Mouse (Mus musculus): ENCODE data around the gene Sema5a.

Sema5a gene

GRCm38 (mm10) chr15:32353513-32353912 is 108.9 kb downstream of the Sema5a start:
- no peak for DNase-seq (ENCODE audit: low read depth, low spot score)

GRCm38 (mm10) chr15:32356805-32357204 is 112.2 kb downstream of the Sema5a start:
- DNase-seq (ENCODE audit: low read depth, low spot score), result no peak

- DNase-seq (ENCODE audit: low read depth, low spot score), result peak; percentile 9
Measured at GRCm38 (mm10) chr15:32367841-32368240, 123.2 kb downstream of the Sema5a start.

- DNase-seq (ENCODE audit: low read depth, low spot score), result no peak
Measured at GRCm38 (mm10) chr15:32370914-32371313, 126.3 kb downstream of the Sema5a start.

GRCm38 (mm10) chr15:32371385-32371784 is 126.8 kb downstream of the Sema5a start:
- DNase-seq (ENCODE audit: low read depth, low spot score), result no peak

GRCm38 (mm10) chr15:32376326-32376725 is 131.7 kb downstream of the Sema5a start:
- no peak for DNase-seq (ENCODE audit: low read depth, low spot score)

GRCm38 (mm10) chr15:32377781-32378180 is 133.2 kb downstream of the Sema5a start:
- DNase-seq (ENCODE audit: low read depth, low spot score), result no peak

- DNase-seq (ENCODE audit: low read depth, low spot score), result no peak
Measured at GRCm38 (mm10) chr15:32380311-32380710, 135.7 kb downstream of the Sema5a start.

- DNase-seq (ENCODE audit: low read depth, low spot score), result no peak
Measured at GRCm38 (mm10) chr15:32382930-32383481, 138.4 kb downstream of the Sema5a start.

GRCm38 (mm10) chr15:32396241-32396890 is 151.8 kb downstream of the Sema5a start:
- no peak for DNase-seq (ENCODE audit: low read depth, low spot score)

- no peak for DNase-seq (ENCODE audit: low read depth, low spot score)
Measured at GRCm38 (mm10) chr15:32397064-32397463, 152.5 kb downstream of the Sema5a start.

GRCm38 (mm10) chr15:32398721-32399120 is 154.1 kb downstream of the Sema5a start:
- no peak for DNase-seq (ENCODE audit: low read depth, low spot score)

GRCm38 (mm10) chr15:32401909-32402527 is 157.4 kb downstream of the Sema5a start:
- no peak for DNase-seq (ENCODE audit: low read depth, low spot score)

GRCm38 (mm10) chr15:32403321-32403720 is 158.7 kb downstream of the Sema5a start:
- DNase-seq (ENCODE audit: low read depth, low spot score), result no peak

GRCm38 (mm10) chr15:32406436-32406835 is 161.8 kb downstream of the Sema5a start:
- no peak for DNase-seq (ENCODE audit: low read depth, low spot score)

GRCm38 (mm10) chr15:32407766-32408165 is 163.2 kb downstream of the Sema5a start:
- no peak for DNase-seq (ENCODE audit: low read depth, low spot score)

GRCm38 (mm10) chr15:32416291-32416690 is 171.7 kb downstream of the Sema5a start:
- no peak for DNase-seq (ENCODE audit: low read depth, low spot score)

- DNase-seq (ENCODE audit: low read depth, low spot score), result no peak
Measured at GRCm38 (mm10) chr15:32422631-32423030, 178.0 kb downstream of the Sema5a start.

GRCm38 (mm10) chr15:32423061-32423460 is 178.5 kb downstream of the Sema5a start:
- DNase-seq (ENCODE audit: low read depth, low spot score), result no peak

GRCm38 (mm10) chr15:32427188-32427924 is 182.7 kb downstream of the Sema5a start:
- DNase-seq (ENCODE audit: low read depth, low spot score), result no peak

GRCm38 (mm10) chr15:32432927-32433832 is 188.6 kb downstream of the Sema5a start:
- no peak for DNase-seq (ENCODE audit: low read depth, low spot score)

- no peak for DNase-seq (ENCODE audit: low read depth, low spot score)
Measured at GRCm38 (mm10) chr15:32433833-32434155, 189.2 kb downstream of the Sema5a start.

Measured in embryo, embryonic 11.5 days (tissue).